Mouse (Mus musculus): ENCODE data around the gene Borcs8.

Borcs8 gene

GRCm38 (mm10) chr8:70134086-70134485 is 5.2 kb upstream of the Borcs8 start:
- no peak for DNase-seq (ENCODE audit: low spot score)

DNA sequence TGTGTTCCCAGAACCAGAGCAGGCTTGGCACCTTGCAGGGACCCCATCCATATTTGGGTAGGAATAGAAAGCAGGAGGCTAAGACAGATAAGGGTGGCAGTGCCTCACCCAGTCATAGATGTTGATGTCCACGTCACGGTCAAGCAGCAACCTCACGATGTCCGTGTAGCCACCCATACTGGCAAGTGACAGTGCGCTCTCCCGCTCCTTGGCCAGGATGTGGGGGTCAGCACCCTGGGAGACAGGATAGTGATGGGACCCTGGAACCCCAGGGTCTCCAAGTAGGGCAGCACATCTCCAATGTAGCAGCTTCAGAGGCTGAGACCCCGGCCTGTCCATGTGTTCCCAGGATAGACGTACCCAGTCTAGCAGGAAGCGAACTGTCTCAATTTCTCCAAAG is 4.4 kb upstream of the Borcs8 start:
- DNase-seq (ENCODE audit: low spot score), result no peak

- no peak for DNase-seq (ENCODE audit: low spot score)
Observed at GRCm38 (mm10) chr8:70136591-70136990, 2.7 kb upstream of the Borcs8 start.

DNA sequence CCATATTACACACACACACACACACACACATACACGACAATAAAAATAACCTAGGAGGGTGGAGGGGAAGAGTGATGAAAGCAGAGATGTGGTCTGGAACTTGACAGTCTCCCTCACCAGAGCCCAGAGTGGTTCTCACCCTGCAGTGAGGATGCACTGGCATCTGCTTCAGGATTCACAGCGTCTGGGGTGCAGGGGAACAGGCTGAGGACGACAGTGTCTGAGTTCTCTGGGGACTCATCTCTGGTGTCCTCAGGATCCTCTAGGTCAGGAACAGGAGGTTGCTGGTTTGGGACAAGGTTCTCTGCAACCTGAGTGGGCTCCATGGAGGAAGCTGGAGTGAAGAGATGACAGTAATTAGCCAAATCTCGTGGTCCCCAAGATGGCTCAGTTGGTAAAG is 1.4 kb upstream of the Borcs8 start:
- no peak for DNase-seq (ENCODE audit: low spot score)

- DNase-seq (ENCODE audit: low spot score), result no peak
Observed at GRCm38 (mm10) chr8:70139981-70140380, 682 bp downstream of the Borcs8 start.

GRCm38 (mm10) chr8:70147678-70148607 is 8.6 kb downstream of the Borcs8 start:
- no peak for DNase-seq (ENCODE audit: low spot score)

DNA sequence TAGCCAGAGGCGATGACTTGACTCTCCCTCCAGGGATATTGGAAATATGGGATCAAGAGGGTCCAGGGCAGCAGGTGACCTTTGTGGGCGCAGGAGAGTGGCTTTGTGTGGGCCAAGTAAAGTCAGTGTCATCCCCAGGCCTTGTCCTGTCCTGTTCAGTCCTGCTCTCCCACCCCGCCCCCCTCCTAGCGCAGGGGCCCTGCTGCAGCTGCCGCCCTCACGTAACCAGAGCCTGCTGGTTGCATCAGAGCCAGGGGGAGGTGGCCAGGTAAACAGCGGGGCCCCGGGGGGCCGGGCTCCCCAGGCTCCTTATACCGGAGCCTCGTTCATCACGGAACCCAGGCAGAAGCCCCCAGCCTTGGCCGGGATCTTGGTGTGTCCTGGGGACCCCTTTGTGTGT is 10.9 kb downstream of the Borcs8 start:
- DNase-seq (ENCODE audit: low spot score), result no peak

DNA sequence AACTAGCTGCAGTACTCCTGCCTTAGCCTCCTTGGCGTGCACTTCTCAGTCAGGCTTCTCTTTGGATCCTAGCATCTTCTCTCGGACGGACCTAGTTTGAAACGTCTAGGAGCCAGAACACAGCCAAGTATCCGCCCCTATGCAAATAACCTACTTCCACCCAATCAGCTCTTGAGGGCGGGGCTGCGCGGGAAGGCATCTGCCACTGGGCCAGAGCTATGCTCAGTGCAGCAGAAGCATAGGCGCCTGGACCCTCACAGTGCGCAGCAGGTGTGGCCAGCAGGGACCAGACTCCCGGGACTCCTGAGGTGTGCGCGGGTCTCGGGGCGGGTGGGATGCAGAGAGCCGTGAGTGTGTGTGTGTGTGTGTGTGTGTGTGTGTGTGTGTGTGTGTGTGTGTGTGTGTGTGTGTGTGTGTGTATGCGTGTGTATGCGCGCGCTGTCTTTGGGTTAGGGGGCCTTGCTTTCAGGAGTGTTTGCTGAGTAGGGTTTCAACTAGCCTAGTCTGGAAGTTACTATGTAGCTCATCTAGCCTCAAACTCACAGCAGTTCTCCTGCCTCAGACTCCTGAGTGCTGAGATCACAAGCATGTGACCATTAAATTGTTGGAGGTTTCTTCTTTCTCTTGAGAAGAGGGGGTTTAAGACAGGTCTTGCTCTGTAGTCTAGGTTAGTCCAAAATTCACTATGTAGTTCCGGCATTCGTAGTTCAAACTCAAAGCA is 13.4 kb downstream of the Borcs8 start:
- peak; percentile 91 for DNase-seq (ENCODE audit: low spot score)

- no peak for DNase-seq (ENCODE audit: low spot score)
Observed at GRCm38 (mm10) chr8:70157240-70157800, 18.0 kb downstream of the Borcs8 start.

DNA sequence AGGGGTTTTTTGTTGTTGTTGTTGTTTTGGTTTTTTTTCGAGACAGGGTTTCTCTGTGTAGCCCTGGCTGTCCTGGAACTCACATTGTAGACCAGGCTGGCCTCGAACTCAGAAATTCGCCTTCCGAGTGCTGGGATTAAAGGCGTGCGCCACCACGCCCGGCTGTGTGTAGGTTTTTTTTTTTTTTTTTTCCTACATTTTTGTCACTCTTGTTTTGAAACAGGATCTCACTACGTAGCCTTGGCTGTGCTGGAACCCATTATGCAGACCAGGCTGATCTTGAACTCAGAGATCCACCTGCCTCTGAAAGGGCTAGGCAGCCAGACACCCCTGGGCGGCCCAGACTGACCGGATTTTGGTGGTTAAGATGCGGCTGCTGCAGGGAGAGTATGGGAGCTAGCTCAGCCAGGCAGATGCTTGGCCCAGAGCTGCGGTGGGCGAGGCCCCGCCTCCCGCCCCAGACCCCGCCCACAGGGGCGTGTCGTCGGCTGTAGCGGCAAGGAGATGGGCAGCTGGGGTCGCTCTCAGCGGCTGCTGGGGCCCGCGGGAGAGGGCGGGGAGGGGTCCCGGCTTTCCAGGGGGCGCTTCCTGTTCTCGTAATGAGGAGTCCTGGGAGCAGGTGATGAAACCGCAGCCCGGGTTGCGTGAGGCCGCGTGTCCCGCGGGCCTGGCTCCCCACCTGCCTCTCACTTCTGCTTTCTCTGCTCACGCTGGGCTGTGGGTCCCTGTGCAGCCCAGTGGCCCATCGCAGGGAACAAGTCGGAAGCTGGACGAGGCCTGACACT is 19.0 kb downstream of the Borcs8 start:
- DNase-seq (ENCODE audit: low spot score), result peak; percentile 73

DNA sequence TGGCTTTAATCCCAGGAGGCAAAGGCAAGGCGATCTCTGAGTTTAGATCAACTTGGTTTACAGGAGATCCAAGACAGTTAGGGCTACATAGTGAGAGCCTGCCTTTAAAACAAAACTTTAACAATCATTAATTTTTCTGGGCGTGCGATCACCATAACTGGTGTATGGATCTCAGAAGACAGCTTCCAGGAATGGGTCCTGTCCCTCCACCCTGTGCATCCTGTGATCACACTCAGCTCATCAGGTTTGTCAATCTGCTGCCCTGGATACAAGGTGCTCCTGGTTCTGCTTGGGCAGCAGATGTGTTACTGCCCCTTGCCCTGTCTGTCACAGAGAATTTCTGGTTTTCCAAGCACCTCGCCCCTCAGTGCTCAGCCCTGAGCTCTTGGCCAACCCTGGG is 19.9 kb downstream of the Borcs8 start:
- DNase-seq (ENCODE audit: low spot score), result no peak

DNA sequence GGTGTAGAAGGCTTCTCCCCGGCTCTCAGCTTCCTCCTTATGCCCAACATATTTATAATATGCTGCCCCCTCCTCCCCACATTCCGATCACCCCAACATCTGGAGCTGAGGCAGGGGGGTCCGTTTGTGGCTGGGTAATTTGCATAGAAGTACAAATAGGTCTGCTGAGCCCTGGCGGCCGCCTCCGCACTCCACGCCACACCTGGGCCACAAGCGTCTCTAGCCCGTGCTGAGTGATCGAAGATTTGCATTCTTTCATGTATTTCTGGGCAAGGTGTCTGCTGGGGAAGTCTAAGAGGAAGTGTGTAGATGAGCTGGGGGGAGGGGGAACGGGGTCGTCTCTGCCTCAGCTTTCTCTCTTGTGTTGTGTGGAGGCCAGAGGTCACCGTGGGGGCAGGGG is 20.7 kb downstream of the Borcs8 start:
- DNase-seq (ENCODE audit: low spot score), result no peak

DNA sequence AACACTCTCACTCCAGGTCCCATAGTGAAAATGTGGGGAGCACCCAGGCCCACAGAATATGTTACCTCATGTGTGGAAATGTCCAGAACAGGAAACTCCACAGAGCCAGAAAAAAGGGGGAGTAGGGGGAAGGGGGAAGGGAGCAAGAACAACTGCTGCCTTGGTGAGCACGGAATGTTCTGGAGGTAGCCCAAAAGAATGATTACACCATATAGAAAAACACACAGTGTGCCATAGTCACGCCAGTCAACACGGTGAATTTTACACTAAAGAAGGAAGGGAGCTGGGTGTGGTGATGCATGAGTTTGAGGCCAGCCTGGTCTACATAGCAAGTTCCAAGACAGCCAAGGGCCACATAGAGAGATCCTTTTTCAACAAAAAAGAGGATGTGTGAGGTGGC is 24.0 kb downstream of the Borcs8 start:
- no peak for DNase-seq (ENCODE audit: low spot score)

DNA sequence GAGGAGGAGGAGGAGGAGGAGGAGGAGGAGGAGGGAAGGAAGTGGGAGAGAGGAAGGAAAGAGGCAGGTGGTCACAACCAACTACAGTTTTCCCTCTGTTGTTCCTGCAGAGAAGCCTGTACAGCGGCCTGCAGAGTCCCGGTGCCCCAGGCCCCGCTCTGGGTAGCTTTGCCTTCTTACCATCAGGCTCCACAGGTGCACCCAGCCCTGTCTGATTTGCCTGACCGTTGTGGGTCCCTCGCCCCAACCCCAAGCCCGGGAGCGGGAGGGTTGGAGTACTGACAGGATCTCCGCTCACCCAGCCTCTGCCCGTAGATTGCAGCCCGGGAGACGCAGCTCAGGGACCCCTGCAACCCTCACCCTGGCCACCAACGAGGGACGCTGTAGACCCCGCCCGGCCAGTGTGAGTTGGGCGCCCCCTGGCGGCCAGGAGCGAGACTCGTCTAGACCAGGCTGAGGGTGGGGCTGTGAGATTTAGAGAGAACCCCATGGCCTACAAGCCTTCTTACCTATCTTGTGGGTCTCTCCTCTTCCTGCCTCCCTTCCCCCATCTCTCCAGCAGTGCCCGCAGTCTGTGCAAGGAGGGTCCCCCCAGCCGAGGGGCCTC is 27.3 kb downstream of the Borcs8 start:
- peak; percentile 84 for DNase-seq (ENCODE audit: low spot score)

DNA sequence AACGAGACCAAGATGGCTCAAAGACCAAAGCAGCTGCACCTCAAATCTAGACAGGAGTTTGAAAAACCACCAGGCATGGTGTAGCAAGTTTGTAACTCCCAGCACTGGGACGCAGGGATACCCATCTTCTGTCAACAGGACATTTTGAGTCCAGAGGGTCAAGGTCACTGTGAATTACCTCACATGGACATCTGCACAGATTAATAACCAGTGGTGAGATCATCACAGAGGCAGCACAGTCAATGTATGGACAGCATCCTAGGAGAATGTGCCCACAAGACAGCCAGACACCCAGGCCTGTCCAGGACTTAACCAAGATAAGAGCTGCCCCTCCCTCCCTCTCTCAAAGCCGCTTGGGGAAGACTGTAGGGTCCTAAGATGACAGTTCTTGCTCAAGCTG is 30.8 kb downstream of the Borcs8 start:
- DNase-seq (ENCODE audit: low spot score), result no peak

GRCm38 (mm10) chr8:70170748-70171147 is 31.4 kb downstream of the Borcs8 start:
- DNase-seq (ENCODE audit: low spot score), result no peak

DNA sequence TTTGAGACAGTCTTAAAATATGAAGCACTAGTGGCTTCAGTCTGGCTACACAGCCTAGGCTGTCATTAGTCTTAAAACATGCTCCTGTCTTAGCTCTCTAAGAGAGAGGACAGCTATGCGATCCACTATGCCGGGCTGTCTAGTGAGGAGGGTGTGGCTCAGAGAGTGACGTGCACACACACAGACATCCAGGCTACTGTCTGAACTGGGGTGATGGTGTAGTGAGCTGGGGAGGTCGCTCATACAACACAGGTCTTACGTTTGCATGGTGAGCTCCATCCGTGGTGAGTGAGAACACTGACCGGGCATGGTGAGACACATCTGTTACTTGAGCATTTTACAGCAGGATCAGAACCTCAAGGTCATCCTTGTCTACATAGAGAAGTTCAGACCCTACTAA is 31.9 kb downstream of the Borcs8 start:
- DNase-seq (ENCODE audit: low spot score), result no peak

DNA sequence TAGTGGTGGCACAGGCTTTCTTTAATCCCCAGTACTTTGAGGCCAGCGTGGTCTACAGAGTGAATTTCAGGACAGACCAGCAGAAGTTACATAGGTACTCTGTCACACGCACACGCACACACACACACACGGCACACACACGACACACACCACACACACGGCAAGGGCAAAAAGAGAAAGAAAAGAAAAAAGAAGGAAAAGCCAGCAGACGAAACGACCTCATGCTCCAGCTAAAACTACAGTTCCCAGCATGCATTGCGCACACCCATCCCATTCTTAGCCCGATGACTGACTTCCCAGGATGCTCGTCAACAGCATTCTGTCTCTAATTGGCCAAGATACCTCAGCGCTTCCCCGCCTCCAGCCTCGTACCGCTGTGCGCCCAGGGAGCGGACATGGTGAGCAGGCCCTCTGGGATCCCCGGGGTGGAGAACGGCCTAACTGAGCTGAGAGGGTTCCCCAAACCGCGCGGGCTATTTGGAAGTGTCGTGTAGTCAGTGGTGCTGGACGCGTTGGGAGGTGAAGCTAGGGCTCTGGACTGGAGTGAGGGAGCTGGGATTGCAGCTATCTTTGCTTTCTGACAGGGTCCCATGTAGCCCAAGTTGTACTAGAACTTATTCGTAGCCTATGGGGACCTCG is 32.9 kb downstream of the Borcs8 start, which contains the start of gene Tmem161a:
Tmem161a (plus strand) TSS at position 314 of the 639 bp plus-strand sequence.
- DNase-seq (ENCODE audit: low spot score), result peak; percentile 99

GRCm38 (mm10) chr8:70173320-70173719 is 34.0 kb downstream of the Borcs8 start:
- no peak for DNase-seq (ENCODE audit: low spot score)

- no peak for DNase-seq (ENCODE audit: low spot score)
Observed at GRCm38 (mm10) chr8:70174079-70174478, 34.8 kb downstream of the Borcs8 start.

DNA sequence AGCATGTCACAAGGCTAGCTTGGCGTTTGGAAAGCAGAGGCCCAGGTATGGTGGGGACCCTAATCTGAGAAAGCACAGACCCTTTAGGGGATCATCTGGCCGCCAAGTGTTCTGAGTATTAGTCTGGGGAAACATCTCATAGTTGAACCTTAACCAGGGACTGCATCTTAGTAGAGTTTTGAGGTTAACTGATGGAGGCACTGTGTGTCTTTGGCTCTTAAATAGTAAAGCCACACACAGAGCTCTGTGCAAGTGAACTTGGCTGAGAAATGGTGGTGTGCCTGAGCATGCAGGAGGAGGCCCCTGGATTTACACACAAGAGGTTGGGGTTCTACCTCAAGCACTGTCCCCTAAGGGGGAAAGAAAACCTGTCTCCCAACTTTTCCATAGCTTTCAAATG is 38.9 kb downstream of the Borcs8 start:
- DNase-seq (ENCODE audit: low spot score), result no peak
